Mouse (Mus musculus) adrenal gland, postnatal 10 days (tissue): ENCODE data around the gene Gm5936. TPM values are rescaled to one million over a fixed set of nuclear protein-coding genes. Genes with fewer than 3 reads are reported as not detected.

Experiments
- DNase-seq: peaks from one replicate; pipeline ENCODE4 v3.0.0; 2021; ENCODE audit warnings: mixed read lengths
- long read RNA-seq, 2 experiments: library from polyadenylated mRNA; stranded (forward); transcript quantifications; one replicate each; pipeline ENCODE4 v2.0.0; 2021
- total RNA-seq, 2 experiments: library from RNA; stranded (reverse); gene quantifications; 2 replicates each; pipeline ENCODE4 v1.2.3; 2021

The Gm5936 gene
- under 1 TPM in 1 of 2 experiments, not detected in 1; 0.24 TPM for total RNA-seq
- long read RNA-seq, experiment 1 = 0 reads
- long read RNA-seq, experiment 2 = 0 reads

DNA sequence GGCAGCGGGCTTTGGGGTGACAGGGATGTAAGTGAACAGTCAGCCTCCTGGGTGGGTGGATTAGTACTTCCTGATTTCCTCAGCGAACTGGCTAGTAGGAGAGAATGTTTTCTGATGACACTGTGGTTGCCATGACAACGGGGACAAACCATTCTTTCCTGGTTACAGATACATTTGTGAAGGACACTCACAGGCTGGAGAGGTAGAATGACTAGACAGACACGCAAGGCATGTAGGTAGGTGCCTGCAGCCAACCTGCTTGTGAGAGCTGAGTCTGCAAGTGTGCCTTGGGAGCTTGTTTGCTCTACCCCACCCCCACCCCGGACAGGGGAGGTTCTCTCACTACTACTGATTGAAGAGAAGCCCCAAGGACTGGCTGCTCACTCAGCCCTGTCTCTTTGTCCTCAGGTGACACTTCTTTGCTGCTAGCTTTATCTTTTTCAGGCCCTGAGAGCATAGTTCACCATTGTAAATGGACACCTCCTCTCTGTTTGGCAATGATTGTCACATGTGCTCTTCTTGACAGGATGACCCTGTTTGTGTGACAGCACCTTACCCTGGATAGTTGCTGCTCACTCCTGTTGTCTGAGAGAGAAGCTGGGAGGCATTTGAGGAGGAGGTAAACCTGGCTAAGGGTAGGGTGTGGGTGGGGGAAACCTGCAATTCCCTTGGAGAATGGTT, at the start of gene Gm5936:
TSS of gene Gm5936 (plus strand) at position 355 of the 681 bp plus-strand sequence.
- peak; percentile 15 for DNase-seq

DNA sequence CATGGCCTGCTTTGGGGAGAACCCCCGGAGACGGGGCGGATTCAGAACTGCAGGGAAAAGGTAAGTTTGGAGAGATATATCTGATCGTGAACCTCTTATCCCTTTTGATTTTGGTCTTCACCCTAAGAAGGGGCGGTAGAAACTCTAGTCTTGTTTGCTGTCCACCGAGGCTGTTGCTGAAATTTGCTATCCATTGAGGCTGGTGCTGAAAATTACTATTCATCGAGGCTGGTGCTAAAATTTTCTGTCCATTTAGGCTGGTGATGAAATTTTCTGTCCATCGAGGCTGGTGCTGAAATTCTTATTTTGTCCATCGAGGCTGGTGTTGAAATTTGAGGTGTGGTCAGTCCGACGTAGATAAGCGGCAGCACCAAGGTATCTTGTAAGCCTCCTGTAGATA, 19.1 kb downstream of the Gm5936 start:
- peak; percentile 1 for DNase-seq

GRCm38 (mm10) chrX:74880123-74880522, 43.1 kb downstream of the Gm5936 start:
- DNase-seq = peak; percentile 70

Other genes with a start within 250 kb of the Gm5936 start
- gene Olfr1325, start 244.5 kb upstream of the Gm5936 start, total RNA-seq = not detected
- not detected for gene Gm5640, start 191.6 kb upstream of the Gm5936 start, total RNA-seq
- not detected for gene Gm6890, start 96.3 kb upstream of the Gm5936 start, total RNA-seq
- gene Gab3, start 248.3 kb downstream of the Gm5936 start, total RNA-seq = 1 to 10 TPM; 1.7 to 2.7 TPM